Mouse (Mus musculus) G1E-ER4 (cell line): ENCODE results near the gene Klf1. TPM values are rescaled to one million over a fixed set of nuclear protein-coding genes. Genes with fewer than 3 reads are reported as not detected.

ENCODE experiments used
- GATA1 ChIP-seq: IDR thresholded peaks from one replicate; pipeline ENCODE4 v1.8.0; 2012; ENCODE audit warnings: low read length, inconsistent platforms
- polyA plus RNA-seq: library from polyadenylated mRNA; stranded (reverse); fragments of >175 nt; gene quantifications from 2 replicates; pipeline ENCODE4 v1.2.3, GENCODE M21; 2012

Klf1 gene
- polyA plus RNA-seq, 1 experiment: 477 TPM

DNA sequence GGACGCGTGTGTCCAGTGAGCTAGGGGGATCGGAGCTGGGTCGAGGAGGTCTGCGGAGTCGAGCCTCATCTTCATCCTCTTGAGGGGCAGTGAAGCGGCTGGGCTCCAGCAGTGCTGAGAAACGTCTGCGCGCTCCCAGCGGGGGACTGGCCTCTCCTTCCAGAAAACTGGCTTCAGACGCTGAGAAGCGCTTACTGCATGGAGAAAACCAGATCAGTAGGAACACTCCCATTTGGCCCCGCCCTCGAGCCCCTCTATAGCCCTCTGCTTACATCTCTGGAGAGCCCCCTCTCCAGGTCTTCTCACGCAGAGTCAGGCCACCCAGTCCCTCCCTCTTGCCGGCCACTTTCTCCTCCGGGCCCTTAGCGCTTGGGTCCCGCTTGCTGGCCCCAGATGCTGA is 16.1 kb downstream of the Klf1 start:
- no peak for TF ChIP-seq GATA1

DNA sequence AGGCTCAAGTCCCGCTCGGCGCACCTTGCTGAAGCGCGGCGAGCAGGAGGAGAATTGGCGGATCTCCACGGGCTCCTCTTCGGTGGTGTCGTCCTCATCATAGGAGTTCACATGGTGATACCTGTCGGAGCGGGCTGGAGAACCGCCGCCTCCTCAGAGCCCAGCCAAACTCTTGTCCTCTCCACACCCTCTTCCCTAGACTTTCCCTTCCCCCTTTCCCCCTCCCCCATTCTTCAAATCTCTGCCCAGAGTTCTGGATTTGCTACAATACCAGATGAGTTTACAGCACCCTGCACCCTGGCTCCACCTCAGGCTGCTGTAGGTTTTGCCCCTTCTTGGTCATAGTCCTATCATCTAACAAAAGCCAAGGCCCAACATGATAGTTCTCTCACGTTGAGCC is 16.9 kb downstream of the Klf1 start:
- no peak for TF ChIP-seq GATA1

DNA sequence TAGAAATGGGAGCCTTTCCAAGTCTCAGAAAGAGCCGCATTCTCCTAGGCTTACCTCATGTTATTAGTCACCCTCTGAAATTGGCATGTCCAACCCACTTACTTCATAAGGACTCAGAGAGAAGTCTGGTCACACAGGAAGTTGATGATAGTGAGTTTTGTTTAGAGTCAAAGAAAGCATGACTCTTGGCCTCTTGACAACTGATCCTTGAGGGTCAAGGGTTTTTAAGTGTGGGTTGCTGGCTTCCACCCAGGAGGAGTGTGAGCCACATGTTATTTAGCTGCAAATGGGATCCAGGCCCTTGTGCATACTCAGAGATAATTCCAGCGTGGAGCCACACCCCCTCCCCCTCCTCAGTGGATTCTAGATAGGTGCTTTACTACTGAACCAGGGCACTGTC is 19.9 kb downstream of the Klf1 start:
- no peak for TF ChIP-seq GATA1

DNA sequence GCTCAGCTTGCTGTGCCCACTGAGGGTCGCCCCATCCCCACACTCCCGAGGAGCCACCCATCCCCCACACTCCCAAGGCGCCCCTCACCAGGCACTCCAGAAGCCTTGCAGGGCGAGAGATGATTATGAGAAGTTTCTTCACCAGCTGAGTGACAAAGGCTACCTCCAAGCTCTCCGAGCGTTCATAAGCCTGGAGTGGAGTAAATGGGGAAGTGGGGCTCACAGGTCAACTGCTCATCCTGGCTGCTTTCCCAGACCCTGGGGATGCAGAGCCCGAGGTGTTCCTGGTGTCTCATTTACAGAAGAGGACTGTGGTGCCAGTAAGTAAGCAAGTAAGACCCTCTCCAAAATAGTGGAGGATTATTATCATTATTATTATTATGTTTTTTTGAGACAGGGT is 23.8 kb downstream of the Klf1 start:
- no peak for TF ChIP-seq GATA1

DNA sequence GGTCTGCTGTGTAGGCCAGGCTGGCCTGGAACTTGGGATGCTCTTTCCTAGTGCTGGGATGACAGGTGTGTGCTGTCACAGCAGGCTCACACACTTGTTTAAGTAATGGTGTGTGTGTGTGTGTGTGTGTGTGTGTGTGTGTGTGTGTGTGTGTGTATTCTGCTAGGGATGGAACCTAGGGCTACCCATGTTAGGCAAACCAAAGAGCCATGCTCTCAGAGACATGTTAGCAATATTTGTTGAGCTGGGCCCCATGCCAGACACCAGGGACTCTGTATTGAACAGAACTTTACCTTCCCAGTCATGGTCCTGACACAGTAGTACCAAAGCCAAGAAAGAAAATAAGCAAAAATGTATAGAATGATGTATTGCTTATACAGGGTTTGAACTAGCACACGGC is 25.8 kb downstream of the Klf1 start:
- TF ChIP-seq GATA1: no peak

DNA sequence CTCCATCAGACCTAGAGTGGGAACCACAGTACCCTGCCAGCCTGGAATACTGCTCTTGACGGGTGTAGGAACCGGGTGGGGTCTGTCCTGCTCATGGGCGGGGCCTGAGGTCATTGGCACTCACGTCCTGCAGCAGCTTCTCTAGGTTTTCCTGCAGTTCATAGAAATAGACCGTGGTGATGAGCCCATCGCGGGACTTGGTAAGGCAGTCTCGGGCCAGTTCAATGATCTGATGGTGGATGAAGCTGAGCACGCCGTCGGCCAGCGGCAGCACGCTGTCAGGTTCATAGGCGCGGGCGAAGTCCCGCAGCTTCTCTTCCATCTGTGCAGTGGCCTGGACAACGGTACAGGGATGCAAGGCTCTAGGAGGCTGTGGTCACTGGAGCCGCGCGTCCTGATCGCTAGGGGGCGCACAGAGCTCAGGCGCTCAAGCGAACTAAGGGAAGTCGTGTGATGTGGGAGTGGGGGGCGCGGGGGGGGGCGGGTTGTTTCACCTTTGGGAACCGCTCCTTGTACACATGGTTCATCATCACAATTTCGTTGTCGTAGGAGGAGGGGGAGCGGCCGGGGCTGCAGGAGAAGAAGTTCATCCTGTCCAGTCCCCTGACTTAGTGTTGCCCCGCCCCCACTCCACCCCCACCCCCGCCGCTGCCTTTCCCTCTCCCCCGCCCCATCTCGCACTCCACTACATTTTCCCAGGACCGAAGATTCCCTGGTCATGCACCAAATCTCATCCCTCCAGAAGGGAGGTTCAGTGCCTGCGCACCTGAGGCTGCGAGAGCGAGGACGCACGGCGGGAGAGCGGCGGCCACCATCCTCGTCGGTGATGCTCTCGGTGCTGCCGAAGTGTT is 27.0 kb downstream of the Klf1 start:
- no peak for TF ChIP-seq GATA1

DNA sequence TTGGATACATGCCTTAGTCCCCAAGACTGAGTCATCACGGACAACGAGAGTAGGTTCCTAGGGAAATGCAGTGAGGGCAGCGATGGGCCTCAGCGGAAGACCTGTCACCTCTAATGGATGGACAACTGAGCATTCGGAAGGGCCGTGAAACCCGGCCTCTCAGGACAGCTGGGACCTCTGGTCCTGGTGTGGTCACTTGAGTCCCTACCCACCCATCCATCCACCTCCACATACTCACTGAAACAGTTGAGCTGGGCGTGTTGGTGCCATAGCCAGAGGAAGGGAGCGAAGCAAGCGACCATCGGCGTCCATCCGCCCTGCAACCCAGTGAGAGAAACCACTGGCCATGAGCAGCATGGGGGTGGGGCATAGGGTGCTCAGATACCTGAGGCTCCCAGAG is 28.9 kb downstream of the Klf1 start:
- no peak for TF ChIP-seq GATA1

DNA sequence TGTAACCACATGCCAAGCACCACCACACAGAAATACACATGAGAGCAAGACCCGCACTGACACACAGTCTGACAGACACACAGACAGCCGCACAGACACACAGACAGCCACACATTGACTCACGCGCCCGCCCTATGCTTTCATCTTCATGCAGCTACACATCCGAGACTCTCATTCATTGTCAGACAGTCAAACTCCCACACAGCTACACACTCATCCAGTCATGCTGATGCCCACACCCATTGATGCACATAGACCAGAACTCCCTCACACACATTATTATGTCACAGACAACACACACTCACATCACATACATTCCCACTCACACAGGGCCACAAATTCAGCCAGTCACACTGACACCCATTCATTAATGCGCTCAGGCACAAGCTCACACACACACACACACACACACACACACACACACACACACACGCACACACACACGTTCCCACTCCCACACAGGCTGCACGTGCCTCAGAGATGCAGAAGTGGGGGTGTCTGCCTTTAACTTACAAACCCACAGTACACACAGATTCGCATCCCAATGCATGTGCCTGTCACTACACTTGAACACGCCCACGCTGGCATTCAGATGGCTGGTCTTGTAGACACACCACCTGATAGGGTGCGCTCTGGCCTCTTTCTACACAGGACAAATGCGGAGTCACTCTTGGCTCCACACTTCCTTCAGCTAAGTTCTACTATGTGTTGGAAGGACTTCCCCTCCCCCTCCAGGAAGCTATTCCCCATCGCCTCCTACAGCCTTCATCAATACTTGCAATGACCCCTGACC is 32.2 kb downstream of the Klf1 start:
- no peak for TF ChIP-seq GATA1

DNA sequence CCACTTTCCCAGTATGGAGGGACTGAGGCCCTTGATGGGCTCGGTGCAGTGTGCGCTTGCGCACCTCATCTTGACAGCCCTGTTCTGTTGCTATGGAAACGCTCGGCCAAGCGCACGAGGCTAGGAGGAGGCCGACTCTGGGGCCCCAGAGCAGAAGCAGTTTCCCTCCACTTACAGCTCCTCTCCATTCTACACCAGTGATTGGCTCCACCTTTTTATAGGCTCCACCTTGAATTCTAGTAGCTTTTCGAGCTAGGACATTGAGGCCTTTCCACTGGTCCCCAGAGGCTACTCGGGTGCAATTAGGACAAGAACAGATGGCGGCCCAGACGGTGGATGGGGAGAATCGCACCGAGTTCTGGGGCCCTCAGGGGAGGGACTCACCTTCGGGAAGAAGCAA is 33.1 kb downstream of the Klf1 start:
- no peak for TF ChIP-seq GATA1

DNA sequence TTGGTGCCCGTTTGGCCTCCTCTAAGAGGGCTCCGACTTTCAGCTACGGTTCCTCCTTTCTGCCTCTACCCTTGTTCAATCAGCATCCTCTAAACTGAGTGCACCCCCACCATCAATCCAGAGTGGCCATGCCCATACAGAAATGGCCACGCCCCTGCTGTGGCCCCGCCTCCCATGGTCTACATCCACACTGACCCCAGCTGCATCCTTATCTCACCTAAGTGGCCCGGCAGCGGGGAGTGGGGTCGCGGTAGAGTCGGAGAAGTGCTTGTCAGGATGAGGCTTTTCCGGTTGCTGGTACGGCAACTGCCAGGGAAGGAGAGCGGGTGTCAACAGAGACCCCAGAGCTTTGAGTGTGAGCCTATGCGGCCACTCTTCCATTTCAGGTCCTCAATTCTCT is 33.8 kb downstream of the Klf1 start:
- no peak for TF ChIP-seq GATA1

DNA sequence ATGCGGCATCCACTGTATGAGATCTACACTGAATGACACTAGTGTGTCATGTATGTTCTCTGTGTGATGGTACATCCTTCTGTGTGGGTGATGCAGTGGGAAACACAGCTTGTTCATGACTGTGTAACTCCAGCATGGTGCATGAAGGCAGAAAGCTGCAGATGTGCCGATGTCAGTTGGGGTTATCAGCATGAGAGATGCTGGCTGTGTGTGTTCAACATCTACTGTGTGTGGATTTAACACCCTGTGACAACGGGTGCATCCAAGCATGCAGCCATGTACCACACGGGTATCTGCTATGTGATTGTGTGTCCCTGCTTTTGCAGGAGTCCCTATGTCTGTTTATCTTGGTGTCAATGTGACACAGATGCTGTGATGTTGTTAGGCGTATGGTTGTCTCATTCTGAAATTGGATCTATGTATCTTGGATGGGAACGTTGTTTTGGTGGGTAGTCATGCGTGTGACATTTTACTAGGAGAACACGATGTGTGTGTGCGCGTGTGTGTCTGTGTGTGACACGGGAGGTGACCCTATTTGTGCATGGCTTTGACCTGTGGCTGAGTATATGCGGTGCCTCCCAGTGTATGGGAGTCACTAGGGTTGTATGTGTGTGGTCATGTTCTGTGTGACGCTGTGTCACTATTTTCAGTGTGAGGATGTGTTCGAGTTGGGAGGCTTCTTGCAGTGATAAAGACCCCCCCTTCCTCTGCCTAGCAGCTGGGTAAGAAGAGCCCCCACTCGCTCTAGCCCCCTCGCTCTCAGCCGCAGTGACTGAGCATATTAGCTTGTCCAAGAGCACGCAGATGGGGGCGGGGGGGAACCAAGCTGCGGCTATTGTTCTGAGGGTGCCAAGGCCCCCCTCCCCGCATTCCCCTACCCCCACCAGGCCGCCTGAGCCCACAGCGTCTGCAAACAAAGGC is 34.6 kb downstream of the Klf1 start:
- no peak for TF ChIP-seq GATA1

DNA sequence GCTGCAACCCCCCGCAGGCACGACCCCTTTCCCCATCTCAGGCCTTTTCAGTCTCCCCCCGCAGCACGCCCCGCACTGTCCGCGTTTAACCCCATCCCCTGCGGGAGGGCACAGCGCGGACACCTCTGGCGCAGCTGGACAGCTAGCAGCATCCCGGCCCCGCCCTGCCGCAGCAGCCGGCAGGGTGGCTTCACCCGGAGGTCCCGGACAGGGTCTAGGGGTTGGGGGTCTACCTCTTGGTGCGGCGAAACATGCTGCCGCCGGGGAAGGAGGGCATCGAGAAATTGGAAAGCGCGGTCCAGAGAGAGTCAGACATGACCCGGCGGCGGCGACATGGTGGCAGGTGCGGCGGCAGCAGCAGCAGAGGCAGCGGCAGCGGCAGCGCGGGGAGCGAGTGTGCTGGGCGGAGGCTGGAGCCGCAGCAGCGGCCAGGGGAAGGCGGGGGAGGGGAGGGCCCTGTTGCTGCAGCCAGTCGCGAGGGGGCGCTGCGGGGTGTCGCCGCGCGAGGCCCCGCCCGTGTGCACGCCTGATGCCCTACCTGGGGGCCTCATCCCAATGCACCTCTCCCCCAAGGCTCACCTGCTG is 35.3 kb downstream of the Klf1 start, which contains the start of gene Mast1:
Gene Mast1, minus strand, starts transcription at position 398 of the 585 bp plus-strand sequence.
- TF ChIP-seq GATA1: no peak

DNA sequence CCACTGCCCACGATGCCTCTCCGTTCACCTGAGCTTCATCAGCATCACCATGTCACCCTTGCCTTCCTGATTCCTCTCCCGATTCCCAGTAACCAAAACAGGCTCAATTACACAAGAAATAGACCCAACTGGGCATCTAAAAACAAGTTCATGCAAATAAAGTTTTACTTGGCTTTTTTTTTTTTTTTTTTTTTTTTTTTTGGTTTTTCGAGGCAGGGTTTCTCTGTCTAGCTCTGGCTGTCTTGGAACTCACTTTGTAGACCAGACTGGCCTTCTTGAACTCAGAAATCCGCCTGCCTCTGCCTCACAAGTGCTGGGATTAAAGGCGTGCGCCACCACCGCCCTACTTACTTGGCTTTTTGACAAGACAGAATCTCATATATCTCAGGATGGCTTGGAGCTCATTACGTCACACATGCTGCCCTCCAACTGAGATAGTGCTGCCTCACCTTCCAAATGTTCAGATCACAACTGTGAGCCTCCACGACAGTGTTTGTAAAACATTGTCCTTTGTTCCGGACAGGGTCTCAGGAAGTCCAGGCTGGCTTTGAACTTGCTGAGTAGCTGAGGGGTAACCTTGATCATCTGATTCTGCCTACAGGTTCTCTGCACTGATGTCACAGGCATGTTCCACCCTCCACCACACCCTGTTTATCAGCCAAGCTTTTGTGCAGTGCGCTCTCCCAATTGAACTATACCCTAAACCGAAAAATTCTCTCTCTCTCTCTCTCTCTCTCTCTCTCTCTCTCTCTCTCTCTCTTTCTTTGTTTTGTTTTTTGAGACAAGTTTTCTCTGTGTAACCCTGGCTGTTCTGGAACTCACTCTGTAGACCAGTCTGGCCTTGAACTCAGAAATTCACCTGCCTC is 36.1 kb downstream of the Klf1 start:
- TF ChIP-seq GATA1: no peak

DNA sequence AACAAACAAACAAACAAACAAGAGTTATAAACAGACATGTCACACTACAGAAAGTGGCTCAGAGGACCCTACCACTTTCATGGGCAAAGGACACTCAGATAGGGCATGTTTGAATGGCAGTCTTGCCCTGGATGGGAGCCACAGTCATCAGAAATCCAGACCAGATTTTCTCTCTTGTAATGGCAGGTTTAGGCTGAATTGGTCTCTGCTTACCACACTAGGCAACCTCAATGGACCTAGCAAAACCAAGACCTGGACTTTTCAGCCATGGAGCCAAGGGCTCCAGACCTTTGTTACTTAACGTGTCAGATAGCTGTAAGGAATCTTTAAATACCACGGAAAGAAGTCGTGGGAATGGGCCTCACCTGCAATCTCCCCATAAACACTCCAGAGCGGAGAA is 42.0 kb downstream of the Klf1 start:
- no peak for TF ChIP-seq GATA1
